Comparison of ENCODE assay signal across 8 mouse cellular contexts in genomic region chr2:140395744-140396231, GRCm38 (mm10). TPM values are rescaled to one million over a fixed set of nuclear protein-coding genes. Genes with fewer than 3 reads are reported as not detected.
DNase-seq lines count a peak whose midpoint lies in the region; ATAC-seq lines count a peak whose summit lies in the region.

No protein-coding gene starts in this region.

- no peak overlapping the region for H3K27ac ChIP-seq in limb, embryonic 13.5 days
- H3K27ac ChIP-seq in midbrain, embryonic 15.5 days = peak overlapping the region; percentile 83

- no peaks in the 10 kb centered on the region for H3K36me3 ChIP-seq in limb, embryonic 13.5 days
- no peaks in the 10 kb centered on the region for H3K36me3 ChIP-seq in midbrain, embryonic 15.5 days (replicated peaks)

- peak overlapping the region; percentile 96 for H3K4me2 ChIP-seq in limb, embryonic 13.5 days (replicated peaks)
- peak overlapping the region; percentile 81 for H3K4me2 ChIP-seq in midbrain, embryonic 15.5 days

- peak overlapping the region; percentile 84 for H3K4me3 ChIP-seq in limb, embryonic 13.5 days
- peak overlapping the region; percentile 79 for H3K4me3 ChIP-seq in midbrain, embryonic 15.5 days

- peak; percentile 46 for ATAC-seq in limb, embryonic 13.5 days (ENCODE audit: low FRiP score, low read depth)
- peak; percentile 81 for ATAC-seq in midbrain, embryonic 15.5 days (replicated peaks)

- peak; percentile 37 for DNase-seq in ovary, postnatal 36 days (ENCODE audit: low spot score)
- no peak for DNase-seq in ovary, postnatal 10 days (ENCODE audit: low spot score)
- peak; percentile 67 for DNase-seq in embryo, embryonic 9.5 days (ENCODE audit: extremely low spot score)
- DNase-seq in heart, adult 9 months (ENCODE audit: low spot score in 2 of 2) = peak; percentile 5 to 7
- DNase-seq in kidney, adult 8-10 months = peak; percentile 20 to 38
- peak; percentile 53 for DNase-seq in testis, postnatal 10 days (ENCODE audit: low spot score)

- WGBS in limb, embryonic 13.5 days = 0% methylated on average over 41 of the region's 58 CpGs
- under 1% methylated on average over 40 of the region's 58 CpGs for WGBS in midbrain, embryonic 15.5 days

- H3K27me3 ChIP-seq in limb, embryonic 13.5 days = peaks cover 15% of the 10 kb centered on the region
- H3K27me3 ChIP-seq in midbrain, embryonic 15.5 days (replicated peaks) = no peaks in the 10 kb centered on the region

- H3K9ac ChIP-seq in limb, embryonic 13.5 days = peak overlapping the region; percentile 77
- H3K9ac ChIP-seq in midbrain, embryonic 15.5 days = peak overlapping the region; percentile 71

- H3K9me3 ChIP-seq in limb, embryonic 13.5 days = no peaks in the 10 kb centered on the region
- H3K9me3 ChIP-seq in midbrain, embryonic 15.5 days = no peaks in the 10 kb centered on the region

- peaks cover 10% of the 10 kb centered on the region; the same call in 1 of the 2 replicates for H3K4me1 ChIP-seq in limb, embryonic 13.5 days
- peaks cover 11% of the 10 kb centered on the region for H3K4me1 ChIP-seq in midbrain, embryonic 15.5 days

RNA-seq across cellular contexts. Expression of gene Macrod2, which starts 0.7 kb away (rescaled TPM):
- polyA plus RNA-seq in limb, embryonic 13.5 days (2015; fragmentation: Nextera tagmentation; extraction: Ambion mirVana) = 34.4 and 36.9 TPM in 2 replicates
- 84.4 and 90.5 TPM in 2 replicates for polyA plus RNA-seq in midbrain, embryonic 15.5 days (2015; fragmentation: Nextera tagmentation; extraction: Ambion mirVana)

RNA-seq across cellular contexts. Expression of gene Sel1l2, which starts 6.3 kb away (rescaled TPM):
- polyA plus RNA-seq in limb, embryonic 13.5 days (2015; fragmentation: Nextera tagmentation; extraction: Ambion mirVana) = not detected in 2 replicates
- not detected in 2 replicates for polyA plus RNA-seq in midbrain, embryonic 15.5 days (2015; fragmentation: Nextera tagmentation; extraction: Ambion mirVana)
